Mouse (Mus musculus): ENCODE measurements at regions not wholly inside any gene's neighbourhood (a gene's known extent, or its start where the extent isn't known, plus 50 kb on each side); places are given as distances from the start of the nearest gene placed in this dataset.

DNA sequence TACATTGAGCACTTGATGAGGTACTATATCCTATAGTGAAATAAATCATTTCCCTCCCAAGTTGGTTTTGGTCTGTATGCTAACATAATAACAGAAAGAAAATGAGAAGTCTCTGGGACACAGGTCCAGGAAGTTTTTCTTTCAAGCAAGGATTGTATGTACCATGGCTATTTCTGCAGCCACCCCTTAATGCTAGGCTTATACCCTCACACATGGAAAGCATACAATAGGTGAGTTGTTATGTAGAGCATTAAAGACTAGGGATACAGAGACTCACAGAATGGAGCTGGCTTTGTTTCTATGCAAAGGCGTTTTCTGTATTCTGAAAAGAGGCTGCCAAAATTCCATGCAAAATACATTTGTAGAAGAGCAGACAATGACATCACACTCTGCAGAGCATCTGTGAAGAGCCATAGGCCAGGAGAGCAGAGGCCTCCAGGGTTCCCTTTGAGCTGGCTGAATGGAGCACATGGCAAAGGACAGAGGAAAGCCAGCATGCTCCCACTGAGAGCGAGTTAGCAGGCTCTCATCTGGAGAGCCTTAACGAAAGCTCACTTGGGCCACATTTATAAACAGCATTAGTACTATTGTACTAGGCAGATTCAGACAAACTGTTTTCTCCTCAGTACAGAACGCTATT lies 262.0 kb upstream of the Sgcd start:
- H3K9ac ChIP-seq (ENCODE audit: low read depth, low read length): no peak overlapping the region
- 56% methylated on average over 4 of the region's 4 CpGs for WGBS
- H3K27ac ChIP-seq (ENCODE audit: low read depth, low read length): no peak overlapping the region
- DNase-seq (ENCODE audit: low spot score): no peak
- H3K4me2 ChIP-seq (replicated peaks; ENCODE audit: low read depth, low read length): no peak overlapping the region
- no peaks in the 10 kb centered on the region for H3K4me1 ChIP-seq (replicated peaks; ENCODE audit: control insufficient read depth, insufficient read depth, low read length)
- no peaks in the 10 kb centered on the region for H3K27me3 ChIP-seq (ENCODE audit: control insufficient read depth, insufficient read depth, low read length)
- no peaks in the 10 kb centered on the region for H3K36me3 ChIP-seq (ENCODE audit: control insufficient read depth, insufficient read depth, low read length)
- H3K4me3 ChIP-seq (ENCODE audit: low read depth, low read length): no peak overlapping the region
- ATAC-seq (ENCODE audit: low FRiP score): 0 out of 2 replicates have a peak, but pooled peaks have one; percentile 43
- H3K9me3 ChIP-seq (ENCODE audit: control insufficient read depth, low read length): no peaks in the 10 kb centered on the region

GRCm38 (mm10) chr11:48249315-48249714 lies 260.5 kb upstream of the Sgcd start:
- H3K36me3 ChIP-seq (ENCODE audit: control insufficient read depth, insufficient read depth, low read length): no peaks in the 10 kb centered on the region
- H3K9me3 ChIP-seq (ENCODE audit: control insufficient read depth, low read length): no peaks in the 10 kb centered on the region
- H3K27me3 ChIP-seq (ENCODE audit: control insufficient read depth, insufficient read depth, low read length): no peaks in the 10 kb centered on the region
- H3K4me3 ChIP-seq (ENCODE audit: low read depth, low read length): no peak overlapping the region
- WGBS: 62% methylated on average over 1 of the region's 1 CpGs
- H3K27ac ChIP-seq (ENCODE audit: low read depth, low read length): no peak overlapping the region
- no peak overlapping the region for H3K4me2 ChIP-seq (replicated peaks; ENCODE audit: low read depth, low read length)
- DNase-seq (ENCODE audit: low spot score) (no peak), ATAC-seq (ENCODE audit: low FRiP score) (no peak)
- H3K4me1 ChIP-seq (replicated peaks; ENCODE audit: control insufficient read depth, insufficient read depth, low read length): no peaks in the 10 kb centered on the region
- H3K9ac ChIP-seq (ENCODE audit: low read depth, low read length): no peak overlapping the region

DNA sequence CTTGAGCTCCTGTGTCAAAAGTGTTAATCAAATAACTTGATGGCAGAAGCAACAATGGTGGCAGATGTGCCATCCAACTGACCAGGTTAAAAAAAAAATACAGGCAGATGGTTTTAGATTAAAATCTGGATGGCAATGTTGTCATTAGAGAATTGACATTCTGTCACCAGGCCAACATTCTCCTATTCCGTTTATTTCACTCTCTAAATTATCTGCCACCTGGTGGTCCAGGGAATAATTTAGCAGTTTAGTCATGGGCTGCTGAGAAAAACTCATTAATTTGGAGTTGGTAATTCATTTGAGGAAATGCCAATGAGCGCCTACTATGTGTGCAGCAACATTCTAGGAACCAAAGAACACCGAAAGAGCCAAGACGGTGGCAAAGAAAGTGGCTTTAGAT lies 232.4 kb upstream of the Sgcd start:
- Histone ChIP-seq H3K4me3 (ENCODE audit: low read depth, low read length) (no peak overlapping the region), H3K27me3 (ENCODE audit: control insufficient read depth, insufficient read depth, low read length) (no peaks in the 10 kb centered on the region), H3K27ac (ENCODE audit: low read depth, low read length) (no peak overlapping the region), H3K9me3 (ENCODE audit: control insufficient read depth, low read length) (no peaks in the 10 kb centered on the region), H3K9ac (ENCODE audit: low read depth, low read length) (no peak overlapping the region), H3K36me3 (ENCODE audit: control insufficient read depth, insufficient read depth, low read length) (no peaks in the 10 kb centered on the region), H3K4me2 (replicated peaks; ENCODE audit: low read depth, low read length) (no peak overlapping the region), H3K4me1 (replicated peaks; ENCODE audit: control insufficient read depth, insufficient read depth, low read length) (no peaks in the 10 kb centered on the region)
- WGBS: 85% methylated on average over 4 of the region's 4 CpGs
- DNase-seq (ENCODE audit: low spot score) (no peak), ATAC-seq (ENCODE audit: low FRiP score) (no peak)

- 83% methylated on average over 1 of the region's 1 CpGs for WGBS
- no peaks in the 10 kb centered on the region for H3K9me3 ChIP-seq (ENCODE audit: control insufficient read depth, low read length)
- DNase-seq (ENCODE audit: low spot score): no peak
- ATAC-seq (ENCODE audit: low FRiP score): no peak
- H3K27me3 ChIP-seq (ENCODE audit: control insufficient read depth, insufficient read depth, low read length): no peaks in the 10 kb centered on the region
- no peaks in the 10 kb centered on the region for H3K36me3 ChIP-seq (ENCODE audit: control insufficient read depth, insufficient read depth, low read length)
- H3K4me2 ChIP-seq (replicated peaks; ENCODE audit: low read depth, low read length): no peak overlapping the region
- no peak overlapping the region for H3K27ac ChIP-seq (ENCODE audit: low read depth, low read length)
- no peak overlapping the region for H3K9ac ChIP-seq (ENCODE audit: low read depth, low read length)
- H3K4me1 ChIP-seq (replicated peaks; ENCODE audit: control insufficient read depth, insufficient read depth, low read length): no peaks in the 10 kb centered on the region
- H3K4me3 ChIP-seq (ENCODE audit: low read depth, low read length): no peak overlapping the region
Observed at GRCm38 (mm10) chr11:48219157-48219556, 230.4 kb upstream of the Sgcd start.

DNA sequence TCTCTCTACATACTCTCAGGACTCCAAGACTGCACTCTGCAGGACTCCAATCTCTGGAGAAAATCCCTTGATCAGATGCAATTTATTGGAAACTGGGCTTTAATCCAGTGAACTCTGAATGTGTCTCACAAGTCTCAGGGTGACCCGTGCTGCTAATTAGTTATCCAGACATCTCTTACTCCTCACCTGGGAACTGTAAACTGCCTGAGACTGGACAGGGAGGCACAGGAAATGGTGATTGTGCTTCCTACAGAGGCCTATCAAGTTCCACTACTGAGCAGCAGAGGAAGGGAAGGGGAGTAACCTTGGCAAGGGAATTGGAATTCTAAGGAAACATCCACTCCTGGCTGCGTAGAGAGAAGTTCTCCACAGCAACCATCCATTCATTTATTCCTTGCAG lies 228.0 kb upstream of the Sgcd start:
- Histone ChIP-seq H3K9me3 (ENCODE audit: control insufficient read depth, low read length) (no peaks in the 10 kb centered on the region), H3K9ac (ENCODE audit: low read depth, low read length) (no peak overlapping the region), H3K36me3 (ENCODE audit: control insufficient read depth, insufficient read depth, low read length) (no peaks in the 10 kb centered on the region), H3K27ac (ENCODE audit: low read depth, low read length) (no peak overlapping the region), H3K4me1 (replicated peaks; ENCODE audit: control insufficient read depth, insufficient read depth, low read length) (no peaks in the 10 kb centered on the region), H3K4me2 (replicated peaks; ENCODE audit: low read depth, low read length) (no peak overlapping the region), H3K4me3 (ENCODE audit: low read depth, low read length) (no peak overlapping the region), H3K27me3 (ENCODE audit: control insufficient read depth, insufficient read depth, low read length) (no peaks in the 10 kb centered on the region)
- WGBS: 87% methylated on average over 2 of the region's 2 CpGs
- DNase-seq (ENCODE audit: low spot score) (no peak), ATAC-seq (ENCODE audit: low FRiP score) (no peak)

GRCm38 (mm10) chr11:48186604-48187003 lies 197.8 kb upstream of the Sgcd start:
- no peak for ATAC-seq (ENCODE audit: low FRiP score)

DNA sequence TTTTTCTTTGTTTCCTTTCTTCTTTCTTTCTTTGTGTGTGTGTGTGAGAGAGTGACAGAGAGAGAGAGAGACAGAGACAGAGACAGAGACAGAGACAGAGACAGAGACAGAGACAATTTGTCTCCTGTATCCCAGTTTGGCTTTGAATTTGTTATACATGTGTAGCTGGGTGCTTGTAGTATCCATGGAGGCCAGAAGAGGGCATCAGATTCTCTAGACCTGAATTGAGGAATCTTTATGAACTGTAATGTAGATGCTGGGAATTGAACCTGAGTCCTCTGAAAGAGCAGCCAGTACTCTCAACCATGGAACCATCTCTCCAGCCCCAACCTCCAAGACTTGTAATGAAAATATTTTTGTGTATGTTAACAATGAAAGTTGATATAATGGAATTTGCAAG lies 190.2 kb upstream of the Sgcd start:
- ATAC-seq (ENCODE audit: low FRiP score) (no peak), DNase-seq (ENCODE audit: low spot score) (peak; percentile 22)
- no peaks in the 10 kb centered on the region for H3K36me3 ChIP-seq (ENCODE audit: control insufficient read depth, insufficient read depth, low read length)
- H3K9me3 ChIP-seq (ENCODE audit: control insufficient read depth, low read length): no peaks in the 10 kb centered on the region
- no peaks in the 10 kb centered on the region for H3K27me3 ChIP-seq (ENCODE audit: control insufficient read depth, insufficient read depth, low read length)
- no peak overlapping the region for H3K4me2 ChIP-seq (replicated peaks; ENCODE audit: low read depth, low read length)
- no peak overlapping the region for H3K27ac ChIP-seq (ENCODE audit: low read depth, low read length)
- no peaks in the 10 kb centered on the region for H3K4me1 ChIP-seq (replicated peaks; ENCODE audit: control insufficient read depth, insufficient read depth, low read length)
- no peak overlapping the region for H3K4me3 ChIP-seq (ENCODE audit: low read depth, low read length)
- H3K9ac ChIP-seq (ENCODE audit: low read depth, low read length): no peak overlapping the region

More at GRCm38 (mm10) chr11:48186604-48187003, 197.8 kb upstream of the Sgcd start:
- Histone ChIP-seq H3K9ac (ENCODE audit: low read depth, low read length) (no peak overlapping the region), H3K4me1 (replicated peaks; ENCODE audit: control insufficient read depth, insufficient read depth, low read length) (no peaks in the 10 kb centered on the region), H3K4me3 (ENCODE audit: low read depth, low read length) (no peak overlapping the region), H3K27me3 (ENCODE audit: control insufficient read depth, insufficient read depth, low read length) (no peaks in the 10 kb centered on the region), H3K4me2 (replicated peaks; ENCODE audit: low read depth, low read length) (no peak overlapping the region), H3K36me3 (ENCODE audit: control insufficient read depth, insufficient read depth, low read length) (no peaks in the 10 kb centered on the region), H3K27ac (ENCODE audit: low read depth, low read length) (no peak overlapping the region), H3K9me3 (ENCODE audit: control insufficient read depth, low read length) (no peaks in the 10 kb centered on the region)
- no peak for DNase-seq (ENCODE audit: low spot score)
- 73% methylated on average over 4 of the region's 4 CpGs for WGBS

DNA sequence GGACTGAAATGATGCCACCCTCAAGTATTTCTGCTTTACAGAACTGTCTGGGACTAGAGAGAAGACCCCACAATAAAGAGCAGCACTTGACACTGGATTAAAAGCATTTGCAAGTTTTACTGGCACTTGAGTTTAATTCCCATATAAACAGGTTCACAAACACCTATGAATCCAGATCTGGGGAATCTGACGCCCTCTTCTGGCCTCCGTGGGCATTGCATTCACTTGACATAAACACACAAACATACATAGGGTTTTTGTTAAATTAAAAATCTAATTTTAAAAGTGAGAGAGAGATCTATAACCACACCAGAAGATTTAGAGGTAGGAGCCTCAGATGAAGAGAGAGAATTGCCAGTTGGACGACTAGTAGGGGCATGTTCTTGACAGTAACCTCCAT lies 189.4 kb upstream of the Sgcd start:
- H3K9ac ChIP-seq (ENCODE audit: low read depth, low read length): no peak overlapping the region
- ATAC-seq (ENCODE audit: low FRiP score): no peak
- no peaks in the 10 kb centered on the region for H3K36me3 ChIP-seq (ENCODE audit: control insufficient read depth, insufficient read depth, low read length)
- no peak for DNase-seq (ENCODE audit: low spot score)
- H3K27me3 ChIP-seq (ENCODE audit: control insufficient read depth, insufficient read depth, low read length): no peaks in the 10 kb centered on the region
- H3K4me2 ChIP-seq (replicated peaks; ENCODE audit: low read depth, low read length): no peak overlapping the region
- H3K4me1 ChIP-seq (replicated peaks; ENCODE audit: control insufficient read depth, insufficient read depth, low read length): no peaks in the 10 kb centered on the region
- WGBS: 36% methylated on average over 3 of the region's 3 CpGs
- H3K27ac ChIP-seq (ENCODE audit: low read depth, low read length): no peak overlapping the region
- no peaks in the 10 kb centered on the region for H3K9me3 ChIP-seq (ENCODE audit: control insufficient read depth, low read length)
- H3K4me3 ChIP-seq (ENCODE audit: low read depth, low read length): no peak overlapping the region

DNA sequence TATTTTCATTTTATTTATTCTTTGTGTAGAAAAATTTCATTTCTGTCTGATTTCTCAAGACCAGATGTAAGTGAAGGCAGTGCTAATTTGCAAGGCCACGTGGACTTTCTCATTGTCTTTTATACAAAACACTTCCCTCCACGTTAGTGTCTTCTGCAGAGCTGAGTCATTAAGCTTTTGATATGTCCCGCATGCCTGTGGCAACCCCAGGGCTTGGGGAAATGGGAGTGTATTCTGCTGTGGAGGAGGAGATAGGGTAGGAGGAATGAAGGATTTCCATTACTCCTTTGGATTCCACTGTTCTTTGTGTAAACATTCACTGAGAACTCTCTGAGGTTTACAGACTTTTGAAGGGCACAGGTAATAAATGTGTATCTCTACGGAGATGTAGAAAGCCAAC lies 187.7 kb upstream of the Sgcd start:
- Histone ChIP-seq H3K4me3 (ENCODE audit: low read depth, low read length) (no peak overlapping the region), H3K27me3 (ENCODE audit: control insufficient read depth, insufficient read depth, low read length) (no peaks in the 10 kb centered on the region), H3K27ac (ENCODE audit: low read depth, low read length) (no peak overlapping the region), H3K9ac (ENCODE audit: low read depth, low read length) (no peak overlapping the region), H3K4me1 (replicated peaks; ENCODE audit: control insufficient read depth, insufficient read depth, low read length) (no peaks in the 10 kb centered on the region), H3K9me3 (ENCODE audit: control insufficient read depth, low read length) (no peaks in the 10 kb centered on the region), H3K4me2 (replicated peaks; ENCODE audit: low read depth, low read length) (no peak overlapping the region), H3K36me3 (ENCODE audit: control insufficient read depth, insufficient read depth, low read length) (no peaks in the 10 kb centered on the region)
- WGBS: 74% methylated on average over 4 of the region's 4 CpGs
- no peak for DNase-seq (ENCODE audit: low spot score)
- ATAC-seq (ENCODE audit: low FRiP score): no peak

Measured in hindbrain, embryonic 11.5 days (tissue).